Mouse (Mus musculus): ENCODE data around the gene Pgam2. TPM values are rescaled to one million over a fixed set of nuclear protein-coding genes. Genes with fewer than 3 reads are reported as not detected.

Pgam2 gene
- total and polyA plus RNA-seq, 3 experiments: 0.58 to 1.8 TPM; not detected in 1

GRCm38 (mm10) chr11:5797928-5798327 lies 5.6 kb downstream of the Pgam2 start:
- no peak for DNase-seq (ENCODE audit: low read depth, low spot score)
- H3K27me3 ChIP-seq (ENCODE audit: control insufficient read depth in 1 of 2, insufficient read depth in 2 of 2, low read length in 2 of 2): no peaks in the 10 kb centered on the region
- no peak for TF ChIP-seq SMC3 (IDR thresholded peaks at IDR 0.05; ENCODE audit: low read depth, low read length)
- TF ChIP-seq E2F4 (IDR thresholded peaks at IDR 0.05; ENCODE audit: borderline replicate concordance, low read depth, low read length): no peak
- no peak for TF ChIP-seq ZKSCAN1 (IDR thresholded peaks at IDR 0.05; ENCODE audit: low read depth, low read length)
- no peak for TF ChIP-seq MAFK (IDR thresholded peaks at IDR 0.05; ENCODE audit: borderline replicate concordance, low read depth, low read length)
- no peak for TF ChIP-seq KAT2A (conservative IDR thresholded peaks at IDR 0.05; ENCODE audit: low read depth, low read length)
- no peak for TF ChIP-seq POLR2A (IDR thresholded peaks at IDR 0.05; ENCODE audit: control insufficient read depth in 1 of 2, insufficient read depth in 1 of 2, low read depth in 1 of 2, low read length in 2 of 2, poor library complexity in 1 of 2)
- no peak for TF ChIP-seq NELFE (IDR thresholded peaks at IDR 0.05; ENCODE audit: low read depth, low read length)
- no peak for TF ChIP-seq ZNF384 (IDR thresholded peaks at IDR 0.05; ENCODE audit: low read depth, low read length)
- no peak for TF ChIP-seq ETS1 (IDR thresholded peaks at IDR 0.05; ENCODE audit: low read depth, low read length)
- no peak for TF ChIP-seq BHLHE40 (IDR thresholded peaks at IDR 0.05; ENCODE audit: borderline replicate concordance, low read depth, low read length)
- TF ChIP-seq GABPA (IDR thresholded peaks at IDR 0.05; ENCODE audit: low read depth, low read length): no peak
- no peak for TF ChIP-seq CTCF (IDR thresholded peaks at IDR 0.05 in 2 of 3, conservative IDR thresholded peaks at IDR 0.05 in 1 of 3; ENCODE audit: control insufficient read depth in 1 of 3, insufficient read depth in 1 of 3, low read depth in 2 of 3, low read length in 3 of 3, poor library complexity in 1 of 3, severe bottlenecking in 1 of 3)
- no peak for TF ChIP-seq EP300 (IDR thresholded peaks at IDR 0.05; ENCODE audit: low read depth in 1 of 2, low read length in 2 of 2)
- no peak for TF ChIP-seq TAL1 (IDR thresholded peaks at IDR 0.05; ENCODE audit: low read length)
- TF ChIP-seq MYC (IDR thresholded peaks at IDR 0.05; ENCODE audit: low read depth, low read length): no peak
- no peak for TF ChIP-seq USF1 (IDR thresholded peaks at IDR 0.05; ENCODE audit: low read depth, low read length)
- TF ChIP-seq HCFC1 (IDR thresholded peaks at IDR 0.05; ENCODE audit: low read depth, low read length): no peak
- H3K27ac ChIP-seq (ENCODE audit: control insufficient read depth, low read depth, low read length): no peak overlapping the region
- H3K79me2 ChIP-seq (ENCODE audit: control insufficient read depth, insufficient read depth, low read length, poor library complexity): no peaks in the 10 kb centered on the region
- H3K4me1 ChIP-seq (ENCODE audit: control insufficient read depth in 1 of 2, insufficient read depth in 2 of 2, low read length in 2 of 2): peaks cover 3 to 10% of the 10 kb centered on the region in 2 experiments; a peak in 3 of 4 replicates
- no peak overlapping the region for H3K9ac ChIP-seq (ENCODE audit: control insufficient read depth, low read depth, low read length, poor library complexity, severe bottlenecking)
- H3K36me3 ChIP-seq (ENCODE audit: control insufficient read depth in 1 of 2, insufficient read depth in 2 of 2, low read length in 2 of 2): peaks cover 4 to 6% of the 10 kb centered on the region in 2 experiments
- no peaks in the 10 kb centered on the region for H3K9me3 ChIP-seq (replicated peaks; ENCODE audit: insufficient read depth, low read length)
- no peak overlapping the region for H3K4me3 ChIP-seq (ENCODE audit: control insufficient read depth in 1 of 2, insufficient read depth in 1 of 2, low read depth in 2 of 2, low read length in 2 of 2)

GRCm38 (mm10) chr11:5797371-5797770 lies 6.2 kb downstream of the Pgam2 start:
- no peaks in the 10 kb centered on the region for H3K9me3 ChIP-seq (replicated peaks; ENCODE audit: insufficient read depth, low read length)
- H3K27me3 ChIP-seq (ENCODE audit: control insufficient read depth in 1 of 2, insufficient read depth in 2 of 2, low read length in 2 of 2): no peaks in the 10 kb centered on the region
- peaks cover 0 to 6% of the 10 kb centered on the region in 2 experiments; a peak in 2 of 4 replicates for H3K36me3 ChIP-seq (ENCODE audit: control insufficient read depth in 1 of 2, insufficient read depth in 2 of 2, low read length in 2 of 2)
- TF ChIP-seq BHLHE40 (IDR thresholded peaks at IDR 0.05; ENCODE audit: borderline replicate concordance, low read depth, low read length) (no peak), MYB (IDR thresholded peaks at IDR 0.05; ENCODE audit: low read depth, low read length) (no peak), HCFC1 (IDR thresholded peaks at IDR 0.05; ENCODE audit: low read depth, low read length) (no peak)
- DNase-seq (ENCODE audit: low read depth, low spot score): no peak
- no peak overlapping the region for H3K9ac ChIP-seq (ENCODE audit: control insufficient read depth, low read depth, low read length, poor library complexity, severe bottlenecking)
- no peaks in the 10 kb centered on the region for H3K79me2 ChIP-seq (ENCODE audit: control insufficient read depth, insufficient read depth, low read length, poor library complexity)
- H3K27ac ChIP-seq (ENCODE audit: control insufficient read depth, low read depth, low read length): no peak overlapping the region
- peaks cover 0 to 5% of the 10 kb centered on the region in 2 experiments; a peak in 1 of 4 replicates for H3K4me1 ChIP-seq (ENCODE audit: control insufficient read depth in 1 of 2, insufficient read depth in 2 of 2, low read length in 2 of 2)
- H3K4me3 ChIP-seq (ENCODE audit: control insufficient read depth in 1 of 2, insufficient read depth in 1 of 2, low read depth in 2 of 2, low read length in 2 of 2): no peak overlapping the region
